Mouse (Mus musculus) CD4-positive, CD25-positive, alpha-beta regulatory T cell, adult 2 months (primary cell): ENCODE data around the gene 1700102P08Rik.
A peak's percentile ranks its signal among the peaks of the same experiment; 100 is the strongest.

Source experiments
- DNase-seq: peaks from one replicate; pipeline ENCODE4 v3.0.0-alpha.2; 2012; ENCODE audit warnings: low read depth, low spot score

The 1700102P08Rik gene

GRCm38 (mm10) chr9:108392676-108393075 lies at the start of gene 1700102P08Rik:
Gene 1700102P08Rik (plus strand): TSS chr9:108392805.
- no peak for DNase-seq

GRCm38 (mm10) chr9:108343331-108343730 lies 49.3 kb upstream of the 1700102P08Rik start:
- DNase-seq: no peak

- DNase-seq: no peak
Observed at GRCm38 (mm10) chr9:108343835-108344234, 48.8 kb upstream of the 1700102P08Rik start.

- DNase-seq: no peak
Observed at GRCm38 (mm10) chr9:108344471-108344870, 48.1 kb upstream of the 1700102P08Rik start.

- DNase-seq: no peak
Observed at GRCm38 (mm10) chr9:108347024-108347423, 45.6 kb upstream of the 1700102P08Rik start.

- peak; percentile 92 for DNase-seq
Observed at GRCm38 (mm10) chr9:108347540-108348289, 44.9 kb upstream of the 1700102P08Rik start, which contains the start of gene Usp4. Gene Usp4 (plus strand): TSS chr9:108347853.

GRCm38 (mm10) chr9:108348290-108348680 lies 44.3 kb upstream of the 1700102P08Rik start:
- DNase-seq: peak; percentile 36

- no peak for DNase-seq
Observed at GRCm38 (mm10) chr9:108349727-108350126, 42.9 kb upstream of the 1700102P08Rik start.

GRCm38 (mm10) chr9:108378234-108378633 lies 14.4 kb upstream of the 1700102P08Rik start:
- DNase-seq: no peak

- no peak for DNase-seq
Observed at GRCm38 (mm10) chr9:108378736-108379135, 13.9 kb upstream of the 1700102P08Rik start.

- DNase-seq: no peak
Observed at GRCm38 (mm10) chr9:108379294-108379693, 13.3 kb upstream of the 1700102P08Rik start.

GRCm38 (mm10) chr9:108381382-108381781 lies 11.2 kb upstream of the 1700102P08Rik start:
- no peak for DNase-seq

- DNase-seq: no peak
Observed at GRCm38 (mm10) chr9:108385006-108385405, 7.6 kb upstream of the 1700102P08Rik start.

GRCm38 (mm10) chr9:108386816-108387215 lies 5.8 kb upstream of the 1700102P08Rik start:
- no peak for DNase-seq

GRCm38 (mm10) chr9:108388601-108389000 lies 4.0 kb upstream of the 1700102P08Rik start:
- DNase-seq: no peak

GRCm38 (mm10) chr9:108389220-108389619 lies 3.4 kb upstream of the 1700102P08Rik start:
- DNase-seq: no peak

- no peak for DNase-seq
Observed at GRCm38 (mm10) chr9:108394191-108394590, 1.6 kb downstream of the 1700102P08Rik start.

- no peak for DNase-seq
Observed at GRCm38 (mm10) chr9:108395427-108395826, 2.8 kb downstream of the 1700102P08Rik start.

- DNase-seq: no peak
Observed at GRCm38 (mm10) chr9:108398324-108398723, 5.7 kb downstream of the 1700102P08Rik start.

GRCm38 (mm10) chr9:108401186-108401960 lies 8.8 kb downstream of the 1700102P08Rik start:
- no peak for DNase-seq

- no peak for DNase-seq
Observed at GRCm38 (mm10) chr9:108403081-108403480, 10.5 kb downstream of the 1700102P08Rik start.

GRCm38 (mm10) chr9:108404451-108404850 lies 11.8 kb downstream of the 1700102P08Rik start:
- no peak for DNase-seq

- DNase-seq: no peak
Observed at GRCm38 (mm10) chr9:108409535-108409934, 16.9 kb downstream of the 1700102P08Rik start.
